Mouse (Mus musculus): ENCODE results near the gene A4galt. TPM values are rescaled to one million over a fixed set of nuclear protein-coding genes. Genes with fewer than 3 reads are reported as not detected.
A peak's percentile ranks its signal among the peaks of the same experiment; 100 is the strongest.

A4galt gene
- polyA plus RNA-seq, 1 experiment, result 42.6 TPM

- H3K4me3 ChIP-seq (replicated peaks; ENCODE audit: extremely low read depth, low read depth, low read length), result no peak overlapping the region
- H3K4me1 ChIP-seq (ENCODE audit: control insufficient read depth, insufficient read depth, low read length), result peaks cover 21% of the 10 kb centered on the region
- DNase-seq, result no peak
- no peak for TF ChIP-seq CTCF (IDR thresholded peaks at IDR 0.05; ENCODE audit: insufficient read depth, low read length)
- TF ChIP-seq POLR2A (IDR thresholded peaks at IDR 0.05; ENCODE audit: borderline replicate concordance, extremely low read depth, low read depth, low read length), result no peak
- WGBS, result 77% methylated on average over 4 of the region's 4 CpGs
These were observed 29.9 kb downstream of the A4galt start for GRCm38 (mm10) chr15:83221721-83222120.

- 55% methylated on average over 9 of the region's 9 CpGs for WGBS
- peaks cover 17% of the 10 kb centered on the region for H3K4me1 ChIP-seq (ENCODE audit: control insufficient read depth, insufficient read depth, low read length)
- no peak for TF ChIP-seq POLR2A (IDR thresholded peaks at IDR 0.05; ENCODE audit: borderline replicate concordance, extremely low read depth, low read depth, low read length)
- TF ChIP-seq CTCF (IDR thresholded peaks at IDR 0.05; ENCODE audit: insufficient read depth, low read length), result no peak
- no peak for DNase-seq
- no peak overlapping the region for H3K4me3 ChIP-seq (replicated peaks; ENCODE audit: extremely low read depth, low read depth, low read length)
These were observed 31.1 kb downstream of the A4galt start for GRCm38 (mm10) chr15:83220368-83221013.

GRCm38 (mm10) chr15:83215322-83216216, 36.0 kb downstream of the A4galt start:
- TF ChIP-seq POLR2A (IDR thresholded peaks at IDR 0.05; ENCODE audit: borderline replicate concordance, extremely low read depth, low read depth, low read length), result no peak
- no peak for TF ChIP-seq CTCF (IDR thresholded peaks at IDR 0.05; ENCODE audit: insufficient read depth, low read length)
- 0 out of 2 replicates have a peak, but pooled peaks cover under 1% of the 10 kb centered on the region for H3K4me1 ChIP-seq (ENCODE audit: control insufficient read depth, insufficient read depth, low read length)
- DNase-seq, result no peak
- H3K4me3 ChIP-seq (replicated peaks; ENCODE audit: extremely low read depth, low read depth, low read length), result no peak overlapping the region
- 46% methylated on average over 5 of the region's 5 CpGs for WGBS

GRCm38 (mm10) chr15:83210229-83210628, 41.3 kb downstream of the A4galt start:
- no peaks in the 10 kb centered on the region for H3K4me1 ChIP-seq (ENCODE audit: control insufficient read depth, insufficient read depth, low read length)
- no peak overlapping the region for H3K4me3 ChIP-seq (replicated peaks; ENCODE audit: extremely low read depth, low read depth, low read length)
- 17% methylated on average over 11 of the region's 11 CpGs for WGBS
- peak; percentile 64 for DNase-seq
- TF ChIP-seq POLR2A (IDR thresholded peaks at IDR 0.05; ENCODE audit: borderline replicate concordance, extremely low read depth, low read depth, low read length) (no peak), CTCF (IDR thresholded peaks at IDR 0.05; ENCODE audit: insufficient read depth, low read length) (peak; percentile 21; the same call in 1 of the 2 replicates)

- no peak for DNase-seq
- TF ChIP-seq POLR2A (IDR thresholded peaks at IDR 0.05; ENCODE audit: borderline replicate concordance, extremely low read depth, low read depth, low read length) (no peak), CTCF (IDR thresholded peaks at IDR 0.05; ENCODE audit: insufficient read depth, low read length) (no peak)
- no peaks in the 10 kb centered on the region for H3K4me1 ChIP-seq (ENCODE audit: control insufficient read depth, insufficient read depth, low read length)
- 8% methylated on average over 10 of the region's 10 CpGs for WGBS
- H3K4me3 ChIP-seq (replicated peaks; ENCODE audit: extremely low read depth, low read depth, low read length), result no peak overlapping the region
These were observed 41.9 kb downstream of the A4galt start for GRCm38 (mm10) chr15:83209719-83210118.

- DNase-seq, result no peak
- Histone ChIP-seq H3K4me1 (ENCODE audit: control insufficient read depth, insufficient read depth, low read length) (no peaks in the 10 kb centered on the region), H3K4me3 (replicated peaks; ENCODE audit: extremely low read depth, low read depth, low read length) (no peak overlapping the region)
- TF ChIP-seq POLR2A (IDR thresholded peaks at IDR 0.05; ENCODE audit: borderline replicate concordance, extremely low read depth, low read depth, low read length) (no peak), CTCF (IDR thresholded peaks at IDR 0.05; ENCODE audit: insufficient read depth, low read length) (no peak)
- WGBS, result 48% methylated on average over 4 of the region's 4 CpGs
These were observed 42.4 kb downstream of the A4galt start for GRCm38 (mm10) chr15:83209092-83209695.

GRCm38 (mm10) chr15:83204731-83205451, 46.7 kb downstream of the A4galt start:
- DNase-seq, result peak; percentile 41
- TF ChIP-seq CTCF (IDR thresholded peaks at IDR 0.05; ENCODE audit: insufficient read depth, low read length) (peak; percentile 32; the same call in 1 of the 2 replicates), POLR2A (IDR thresholded peaks at IDR 0.05; ENCODE audit: borderline replicate concordance, extremely low read depth, low read depth, low read length) (no peak)
- WGBS, result 29% methylated on average over 10 of the region's 10 CpGs
- H3K4me1 ChIP-seq (ENCODE audit: control insufficient read depth, insufficient read depth, low read length), result no peaks in the 10 kb centered on the region
- H3K4me3 ChIP-seq (replicated peaks; ENCODE audit: extremely low read depth, low read depth, low read length), result no peak overlapping the region

- TF ChIP-seq POLR2A (IDR thresholded peaks at IDR 0.05; ENCODE audit: borderline replicate concordance, extremely low read depth, low read depth, low read length), result no peak
- TF ChIP-seq CTCF (IDR thresholded peaks at IDR 0.05; ENCODE audit: insufficient read depth, low read length), result no peak
- WGBS, result 62% methylated on average over 4 of the region's 4 CpGs
- no peaks in the 10 kb centered on the region for H3K4me1 ChIP-seq (ENCODE audit: control insufficient read depth, insufficient read depth, low read length)
- no peak for DNase-seq
- H3K4me3 ChIP-seq (replicated peaks; ENCODE audit: extremely low read depth, low read depth, low read length), result no peak overlapping the region
These were observed 49.2 kb downstream of the A4galt start for GRCm38 (mm10) chr15:83202412-83202811.

- TF ChIP-seq POLR2A (IDR thresholded peaks at IDR 0.05; ENCODE audit: borderline replicate concordance, extremely low read depth, low read depth, low read length), result no peak
- no peak for TF ChIP-seq CTCF (IDR thresholded peaks at IDR 0.05; ENCODE audit: insufficient read depth, low read length)
- H3K4me3 ChIP-seq (replicated peaks; ENCODE audit: extremely low read depth, low read depth, low read length), result no peak overlapping the region
- 97% methylated on average over 4 of the region's 4 CpGs for WGBS
- H3K4me1 ChIP-seq (ENCODE audit: control insufficient read depth, insufficient read depth, low read length), result no peaks in the 10 kb centered on the region
- DNase-seq, result no peak
These were observed 58.2 kb downstream of the A4galt start for GRCm38 (mm10) chr15:83193413-83193812.
